9 mouse cellular contexts compared by ENCODE assay signal in genomic region chr4:138522296-138522695, GRCm38 (mm10).
DNase-seq lines count a peak whose midpoint lies in the region; ATAC-seq and TF ChIP-seq lines count a peak whose summit lies in the region.
"Had no signal": no experiment of that assay in that cellular context is flagged by ENCODE, and none has a peak within 500 bp of the region (broad histone marks: within the 10 kb centered on the region; RNA-seq: fewer than 3 reads in every experiment).

No protein-coding gene starts in this region.

- no peak overlapping the region for H3K27ac ChIP-seq in kidney, postnatal 0 days
- no peak overlapping the region; the same call in 1 of the 2 replicates for H3K27ac ChIP-seq in embryonic facial prominence, embryonic 10.5 days (replicated peaks)
- H3K27ac ChIP-seq in neural tube, embryonic 11.5 days (ENCODE audit: low read depth, low read length), result no peak overlapping the region

- no peak overlapping the region for H3K4me3 ChIP-seq in kidney, postnatal 0 days (replicated peaks; ENCODE audit: low read depth, low read length)
- no peak overlapping the region for H3K4me3 ChIP-seq in embryonic facial prominence, embryonic 10.5 days
- no peak overlapping the region for H3K4me3 ChIP-seq in neural tube, embryonic 11.5 days (ENCODE audit: low read depth, low read length)

- intact Hi-C loops in heart, postnatal 14 days (cut with DNase I), result no loop called here

- TF ChIP-seq CTCF in kidney, postnatal 0 days (IDR thresholded peaks at IDR 0.05; ENCODE audit: low read depth), result no peak

- no peaks in the 10 kb centered on the region for H3K9me3 ChIP-seq in kidney, postnatal 0 days (replicated peaks; ENCODE audit: low read length)
- no peaks in the 10 kb centered on the region for H3K9me3 ChIP-seq in embryonic facial prominence, embryonic 10.5 days
- no peaks in the 10 kb centered on the region for H3K9me3 ChIP-seq in neural tube, embryonic 11.5 days (ENCODE audit: control insufficient read depth, low read length)

- no peaks in the 10 kb centered on the region for H3K4me1 ChIP-seq in kidney, postnatal 0 days (replicated peaks; ENCODE audit: insufficient read depth, low read length)
- H3K4me1 ChIP-seq in embryonic facial prominence, embryonic 10.5 days, result peaks cover 20% of the 10 kb centered on the region
- H3K4me1 ChIP-seq in neural tube, embryonic 11.5 days (ENCODE audit: control insufficient read depth, insufficient read depth, low read length), result peaks cover 6% of the 10 kb centered on the region

- no peak overlapping the region for H3K4me2 ChIP-seq in kidney, postnatal 0 days (ENCODE audit: low read length)
- H3K4me2 ChIP-seq in neural tube, embryonic 11.5 days (ENCODE audit: low read depth), result no peak overlapping the region

- H3K36me3 ChIP-seq in kidney, postnatal 0 days (ENCODE audit: insufficient read depth, low read length), result no peaks in the 10 kb centered on the region
- no peaks in the 10 kb centered on the region for H3K36me3 ChIP-seq in embryonic facial prominence, embryonic 10.5 days (replicated peaks)
- no peaks in the 10 kb centered on the region for H3K36me3 ChIP-seq in neural tube, embryonic 11.5 days (ENCODE audit: control insufficient read depth, insufficient read depth, low read length)
- H3K36me3 ChIP-seq: G1E had no signal

- WGBS in kidney, postnatal 0 days, result 22% methylated on average over 7 of the region's 7 CpGs
- WGBS in embryonic facial prominence, embryonic 10.5 days, result 13% methylated on average over 7 of the region's 7 CpGs
- 14% methylated on average over 7 of the region's 7 CpGs for WGBS in neural tube, embryonic 11.5 days

- peak; percentile 32 for DNase-seq in kidney, postnatal 0 days (ENCODE audit: low spot score)
- no peak for DNase-seq in kidney, postnatal 25 days
- peak; percentile 58 for DNase-seq in embryonic facial prominence, embryonic 10.5 days (ENCODE audit: low spot score)
- DNase-seq in heart, postnatal 14 days, result peak; percentile 66 to 70
- DNase-seq in neural tube, embryonic 11.5 days (ENCODE audit: low spot score), result peak; percentile 74
- DNase-seq in urinary bladder, postnatal 4 days (ENCODE audit: low spot score in 2 of 2), result no peak
- DNase-seq in layer of hippocampus, postnatal 10 days (ENCODE audit: low spot score in 2 of 2), result no peak
- DNase-seq in T-cell, adult 2 months (ENCODE audit: low spot score), result no peak

- H3K27me3 ChIP-seq in kidney, postnatal 0 days (ENCODE audit: insufficient read depth, low read length), result no peaks in the 10 kb centered on the region
- H3K27me3 ChIP-seq in embryonic facial prominence, embryonic 10.5 days (replicated peaks; ENCODE audit: low read depth, poor library complexity, severe bottlenecking), result no peaks in the 10 kb centered on the region; the same call in 1 of the 2 replicates
- no peaks in the 10 kb centered on the region for H3K27me3 ChIP-seq in neural tube, embryonic 11.5 days (ENCODE audit: control insufficient read depth, insufficient read depth, low read length)

- no peak overlapping the region for H3K9ac ChIP-seq in kidney, postnatal 0 days (ENCODE audit: low read depth, low read length)
- H3K9ac ChIP-seq in neural tube, embryonic 11.5 days (ENCODE audit: low read length), result no peak overlapping the region

- no peak; the same call in 1 of the 2 replicates for ATAC-seq in kidney, postnatal 0 days (replicated peaks; ENCODE audit: low FRiP score, low read depth)
- ATAC-seq in neural tube, embryonic 11.5 days (ENCODE audit: insufficient read depth, low FRiP score, low TSS enrichment), result peak; percentile 41; the same call in 1 of the 2 replicates

Comparison
In these comparisons a context has a peak if more than half of its experiments do, and no peak if none do; other contexts are left out.
1. DNase-seq: peak in kidney, postnatal 0 days (single experiment), embryonic facial prominence, embryonic 10.5 days (single experiment), heart, postnatal 14 days (2 of 2) and neural tube, embryonic 11.5 days (single experiment); none in kidney, postnatal 25 days (0 of 2), urinary bladder, postnatal 4 days (0 of 2), layer of hippocampus, postnatal 10 days (0 of 2) and T-cell, adult 2 months (single experiment).